Comparison of ENCODE assay signal across 15 mouse cellular contexts in the genomic region with DNA sequence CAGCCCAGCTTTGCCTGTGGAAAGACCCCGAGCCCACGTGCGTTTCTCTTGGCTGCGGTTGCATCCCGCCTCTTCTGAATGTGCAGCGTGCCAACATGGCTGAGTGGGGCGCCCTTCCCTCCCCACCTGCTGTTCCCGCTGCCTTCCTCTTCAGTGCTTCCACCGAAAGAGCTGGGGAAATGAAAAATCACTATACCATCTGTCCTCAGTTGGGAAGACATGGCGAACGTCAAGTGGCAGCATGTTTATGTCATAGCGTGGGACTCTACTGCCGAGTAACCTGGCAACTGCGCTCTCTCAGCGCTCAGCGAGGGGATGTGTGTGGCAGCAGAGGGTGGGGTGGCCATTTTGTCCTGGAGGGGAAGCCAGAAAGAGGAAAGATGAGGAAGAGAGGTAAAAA. TPM values are rescaled to one million over a fixed set of nuclear protein-coding genes. Genes with fewer than 3 reads are reported as not detected.
DNase-seq lines count a peak whose midpoint lies in the region; ATAC-seq lines count a peak whose summit lies in the region.
"Had no signal": no experiment of that assay in that cellular context is flagged by ENCODE, and none has a peak within 500 bp of the region (broad histone marks: within the 10 kb centered on the region; RNA-seq: fewer than 3 reads in every experiment).

No protein-coding gene starts in this region.

- 85% methylated on average over 16 of the region's 16 CpGs for WGBS in heart, embryonic 11.5 days (ENCODE audit: insufficient replicate concordance)

- H3K4me1 ChIP-seq in heart, embryonic 11.5 days (ENCODE audit: control insufficient read depth, insufficient read depth, low read length) = 0 out of 2 replicates have a peak, but pooled peaks cover 2% of the 10 kb centered on the region
- H3K4me1 ChIP-seq: embryonic facial prominence, embryonic 13.5 days; midbrain, embryonic 15.5 days; neural tube, embryonic 13.5 days had no signal

- peak; percentile 66 for DNase-seq in heart, adult 11 months
- no peak for DNase-seq in heart, postnatal 4 days
- DNase-seq in frontal cortex, postnatal 10 days (ENCODE audit: low spot score in 2 of 2) = peak; percentile 47 to 56
- DNase-seq in left cerebral cortex, adult 11 months (ENCODE audit: low spot score) = peak; percentile 47
- DNase-seq in right cerebral cortex, postnatal 25 days = peak; percentile 75
- no peak for DNase-seq in heart, adult 18-20 months
- DNase-seq: adrenal gland, adult 2 months; gastrocnemius, adult 2 months had no signal

- H3K9ac ChIP-seq in heart, embryonic 11.5 days (ENCODE audit: low read depth, low read length) = no peak overlapping the region
- H3K9ac ChIP-seq: embryonic facial prominence, embryonic 13.5 days; heart, embryonic 15.5 days; limb, embryonic 15.5 days; midbrain, embryonic 15.5 days; neural tube, embryonic 13.5 days had no signal

- H3K9me3 ChIP-seq in heart, embryonic 11.5 days (replicated peaks; ENCODE audit: control insufficient read depth, low read length) = no peaks in the 10 kb centered on the region
- H3K9me3 ChIP-seq: embryonic facial prominence, embryonic 13.5 days; heart, embryonic 15.5 days; limb, embryonic 15.5 days; midbrain, embryonic 15.5 days; neural tube, embryonic 13.5 days had no signal

- no peak for ATAC-seq in heart, embryonic 11.5 days (replicated peaks; ENCODE audit: insufficient number of reproducible peaks, low FRiP score, low TSS enrichment)
- ATAC-seq: midbrain, embryonic 15.5 days had no signal

- no peak overlapping the region for H3K4me3 ChIP-seq in heart, embryonic 11.5 days (ENCODE audit: low read depth, low read length)
- H3K4me3 ChIP-seq: embryonic facial prominence, embryonic 13.5 days; gastrocnemius, adult 2 months; heart, embryonic 15.5 days; limb, embryonic 15.5 days; midbrain, embryonic 15.5 days; neural tube, embryonic 13.5 days had no signal

- H3K27me3 ChIP-seq in heart, embryonic 11.5 days (ENCODE audit: control insufficient read depth, insufficient read depth, low read length) = peaks cover 2% of the 10 kb centered on the region; the same call in 1 of the 2 replicates
- H3K27me3 ChIP-seq: embryonic facial prominence, embryonic 13.5 days; heart, embryonic 15.5 days; limb, embryonic 15.5 days; midbrain, embryonic 15.5 days; neural tube, embryonic 13.5 days had no signal

- H3K36me3 ChIP-seq in heart, embryonic 11.5 days (ENCODE audit: control insufficient read depth, insufficient read depth, low read length) = no peaks in the 10 kb centered on the region
- H3K36me3 ChIP-seq: embryonic facial prominence, embryonic 13.5 days; heart, embryonic 15.5 days; limb, embryonic 15.5 days; midbrain, embryonic 15.5 days; neural tube, embryonic 13.5 days had no signal

- no peak overlapping the region for H3K4me2 ChIP-seq in heart, embryonic 11.5 days
- H3K4me2 ChIP-seq: embryonic facial prominence, embryonic 13.5 days; heart, embryonic 15.5 days; limb, embryonic 15.5 days; midbrain, embryonic 15.5 days; neural tube, embryonic 13.5 days had no signal

- no peak overlapping the region for H3K27ac ChIP-seq in heart, embryonic 11.5 days (ENCODE audit: low read depth, low read length)
- H3K27ac ChIP-seq: embryonic facial prominence, embryonic 13.5 days; gastrocnemius, adult 2 months; heart, embryonic 15.5 days; limb, embryonic 15.5 days; midbrain, embryonic 15.5 days; neural tube, embryonic 13.5 days; stomach, postnatal 0 days had no signal

RNA-seq across cellular contexts. Expression of a gene that starts 23.6 kb away (rescaled TPM):
- 10 to 100 TPM; 55.8 to 57.1 TPM for total RNA-seq in heart, postnatal 4 days (2021)
- 10 to 100 TPM; 49.9 to 50.2 TPM for total RNA-seq in heart, adult 18-20 months (2021)
- 130 and 151 TPM in 2 replicates for polyA plus RNA-seq in heart, embryonic 11.5 days (2014; fragmentation: Nextera tagmentation; extraction: Ambion mirVana)

Comparison
In these comparisons a context has a peak if more than half of its experiments do, and no peak if none do; other contexts are left out.
1. DNase-seq: peak in heart, adult 11 months (single experiment), frontal cortex, postnatal 10 days (2 of 2), left cerebral cortex, adult 11 months (single experiment) and right cerebral cortex, postnatal 25 days (single experiment); none in heart, postnatal 4 days (single experiment) and heart, adult 18-20 months (0 of 2).